Mouse (Mus musculus): ENCODE results near the gene Slk. TPM values are rescaled to one million over a fixed set of nuclear protein-coding genes. Genes with fewer than 3 reads are reported as not detected.
"Not testable (repeated sequence)": the region's sequence is repeated elsewhere in the genome, so short reads cannot be mapped to it uniquely, and the experiment has no call there.

The Slk gene
- total RNA-seq, 4 experiments from 2014 or later = 28.2 to 34.9 (median 31.6) TPM

GRCm38 (mm10) chr19:47570042-47570441 is 9.4 kb upstream of the Slk start:
- DNase-seq (ENCODE audit: low spot score in 2 of 2) = no peak

GRCm38 (mm10) chr19:47571981-47572380 is 7.5 kb upstream of the Slk start:
- DNase-seq (ENCODE audit: low spot score in 2 of 2) = not testable (repeated sequence)

- no peak for DNase-seq (ENCODE audit: low spot score in 2 of 2)
Observed at GRCm38 (mm10) chr19:47573718-47574117, 5.8 kb upstream of the Slk start.

- DNase-seq (ENCODE audit: low spot score in 2 of 2) = no peak
Observed at GRCm38 (mm10) chr19:47578581-47579224, 775 bp upstream of the Slk start.

GRCm38 (mm10) chr19:47579788-47580631 is 532 bp downstream of the Slk start:
- DNase-seq (ENCODE audit: low spot score in 2 of 2) = peak in 1 of 2 experiments; percentile 6

- no peak for DNase-seq (ENCODE audit: low spot score in 2 of 2)
Observed at GRCm38 (mm10) chr19:47585772-47586171, 6.3 kb downstream of the Slk start.

- DNase-seq (ENCODE audit: low spot score in 2 of 2) = no peak
Observed at GRCm38 (mm10) chr19:47587009-47587408, 7.5 kb downstream of the Slk start.

- no peak for DNase-seq (ENCODE audit: low spot score in 2 of 2)
Observed at GRCm38 (mm10) chr19:47608513-47608912, 29.0 kb downstream of the Slk start.

GRCm38 (mm10) chr19:47613442-47613841 is 34.0 kb downstream of the Slk start:
- no peak for DNase-seq (ENCODE audit: low spot score in 2 of 2)

GRCm38 (mm10) chr19:47621478-47621877 is 42.0 kb downstream of the Slk start:
- DNase-seq (ENCODE audit: low spot score in 2 of 2) = no peak

GRCm38 (mm10) chr19:47624940-47625711 is 45.6 kb downstream of the Slk start:
- no peak for DNase-seq (ENCODE audit: low spot score in 2 of 2)

GRCm38 (mm10) chr19:47627450-47627849 is 48.0 kb downstream of the Slk start:
- DNase-seq (ENCODE audit: low spot score in 2 of 2) = no peak

GRCm38 (mm10) chr19:47629068-47629467 is 49.6 kb downstream of the Slk start:
- no peak for DNase-seq (ENCODE audit: low spot score in 2 of 2)

GRCm38 (mm10) chr19:47630381-47630780 is 50.9 kb downstream of the Slk start:
- no peak for DNase-seq (ENCODE audit: low spot score in 2 of 2)

GRCm38 (mm10) chr19:47631799-47632198 is 52.3 kb downstream of the Slk start:
- no peak for DNase-seq (ENCODE audit: low spot score in 2 of 2)

- no peak for DNase-seq (ENCODE audit: low spot score in 2 of 2)
Observed at GRCm38 (mm10) chr19:47635380-47635779, 55.9 kb downstream of the Slk start.

- DNase-seq (ENCODE audit: low spot score in 2 of 2) = no peak
Observed at GRCm38 (mm10) chr19:47643910-47644309, 64.4 kb downstream of the Slk start.

- DNase-seq (ENCODE audit: low spot score in 2 of 2) = no peak
Observed at GRCm38 (mm10) chr19:47645583-47645982, 66.1 kb downstream of the Slk start.

GRCm38 (mm10) chr19:47646508-47647120 is 67.1 kb downstream of the Slk start:
- no peak for DNase-seq (ENCODE audit: low spot score in 2 of 2)

- no peak for DNase-seq (ENCODE audit: low spot score in 2 of 2)
Observed at GRCm38 (mm10) chr19:47649071-47649470, 69.6 kb downstream of the Slk start.

- no peak for DNase-seq (ENCODE audit: low spot score in 2 of 2)
Observed at GRCm38 (mm10) chr19:47650366-47651159, 71.1 kb downstream of the Slk start.

Data from gastrocnemius, adult 8-10 months (tissue).